Mouse (Mus musculus) spleen, adult 2 months (tissue): ENCODE data around the gene Raver2. TPM values are rescaled to one million over a fixed set of nuclear protein-coding genes. Genes with fewer than 3 reads are reported as not detected.

Experiments
- DNase-seq, 2 experiments: peaks; one replicate each; pipeline versions ENCODE4 v3.0.0 to v3.0.0-alpha.2; 2012 to 2021; ENCODE audit warnings: low spot score in 2 of 2, low read depth in 1 of 2
- H3K27ac ChIP-seq: fragments of 200-500 bp; 2 replicates; pipeline ENCODE4 v1.5.1; 2012; ENCODE audit warnings: low read length, inconsistent platforms; ENCODE audit not compliant: insufficient read depth
- H3K27me3 ChIP-seq: fragments of 200-500 bp; 2 replicates; pipeline ENCODE4 v1.6.1; 2012; ENCODE audit warnings: mild to moderate bottlenecking, moderate library complexity, low read length, inconsistent platforms; ENCODE audit not compliant: control insufficient read depth, insufficient read depth
- H3K36me3 ChIP-seq: fragments of 200-500 bp; 2 replicates; pipeline ENCODE4 v1.6.1; 2012; ENCODE audit warnings: mild to moderate bottlenecking, low read length, inconsistent platforms; ENCODE audit not compliant: control insufficient read depth, insufficient read depth
- H3K4me1 ChIP-seq: fragments of 200-500 bp; 2 replicates; pipeline ENCODE4 v1.6.1; 2011; ENCODE audit warnings: inconsistent platforms; ENCODE audit not compliant: control insufficient read depth, insufficient read depth, insufficient read length
- H3K4me3 ChIP-seq: fragments of 200-500 bp; 2 replicates; pipeline ENCODE4 v1.5.1; 2011; ENCODE audit warnings: mild to moderate bottlenecking, inconsistent platforms; ENCODE audit not compliant: insufficient read depth, insufficient read length; ENCODE audit errors: extremely low read depth
- CTCF ChIP-seq: fragments of 200-500 bp; IDR thresholded peaks from 2 replicates; pipeline ENCODE4 v1.5.1; 2011; ENCODE audit warnings: mild to moderate bottlenecking, inconsistent platforms; ENCODE audit not compliant: insufficient read depth, insufficient read length, insufficient replicate concordance; ENCODE audit errors: extremely low read depth
- POLR2A ChIP-seq: fragments of 200-500 bp; IDR thresholded peaks from 2 replicates; pipeline ENCODE4 v1.6.1; 2011; ENCODE audit warnings: low read depth, low read length, inconsistent platforms
- WGBS: fragments of 180-500 bp; shearing (Covaris S2); methylation state at CpG from one replicate; pipeline ENCODE4 v1.1.7; 2018; 5-methylcytosine and 5-hydroxymethylcytosine counted together
- polyA plus RNA-seq: library from polyadenylated mRNA; depleted of rRNA; stranded (reverse); fragments of >200 nt; gene quantifications from 2 replicates; pipeline ENCODE4 v1.2.3, GENCODE M21; 2012

The Raver2 gene
- polyA plus RNA-seq, 1 experiment: 1.8 TPM

- Histone ChIP-seq H3K27me3 (no peaks in the 10 kb centered on the region), H3K4me3 (no peak overlapping the region), H3K27ac (no peak overlapping the region), H3K4me1 (peaks cover 23% of the 10 kb centered on the region), H3K36me3 (peaks cover 34% of the 10 kb centered on the region)
- no peak for DNase-seq
- TF ChIP-seq CTCF: no peak
- no peak for TF ChIP-seq POLR2A
- WGBS: 93% methylated on average over 5 of the region's 5 CpGs
These were observed 111.9 kb downstream of the Raver2 start for GRCm38 (mm10) chr4:101180681-101181080.

- DNase-seq: peak; percentile 58 to 60
- WGBS: 3% methylated on average over 9 of the region's 9 CpGs
- H3K4me3 ChIP-seq: peak overlapping the region; percentile 52; the same call in 1 of the 2 replicates
- peaks cover 25% of the 10 kb centered on the region for H3K36me3 ChIP-seq
- TF ChIP-seq POLR2A (no peak; the same call in 1 of the 2 replicates), CTCF (no peak)
- H3K27ac ChIP-seq: peak overlapping the region; percentile 96
- peaks cover 36% of the 10 kb centered on the region for H3K4me1 ChIP-seq
- H3K27me3 ChIP-seq: no peaks in the 10 kb centered on the region
These were observed 113.8 kb downstream of the Raver2 start for GRCm38 (mm10) chr4:101182603-101183011.

GRCm38 (mm10) chr4:101185216-101185615, 116.4 kb downstream of the Raver2 start:
- H3K27ac ChIP-seq: peak overlapping the region; percentile 88
- DNase-seq: peak in 1 of 2 experiments; percentile 37
- no peak overlapping the region for H3K4me3 ChIP-seq
- WGBS: 12% methylated on average over 3 of the region's 3 CpGs
- TF ChIP-seq CTCF: no peak
- TF ChIP-seq POLR2A: no peak
- H3K27me3 ChIP-seq: no peaks in the 10 kb centered on the region
- peaks cover 39% of the 10 kb centered on the region for H3K4me1 ChIP-seq
- peaks cover 25% of the 10 kb centered on the region for H3K36me3 ChIP-seq

DNA sequence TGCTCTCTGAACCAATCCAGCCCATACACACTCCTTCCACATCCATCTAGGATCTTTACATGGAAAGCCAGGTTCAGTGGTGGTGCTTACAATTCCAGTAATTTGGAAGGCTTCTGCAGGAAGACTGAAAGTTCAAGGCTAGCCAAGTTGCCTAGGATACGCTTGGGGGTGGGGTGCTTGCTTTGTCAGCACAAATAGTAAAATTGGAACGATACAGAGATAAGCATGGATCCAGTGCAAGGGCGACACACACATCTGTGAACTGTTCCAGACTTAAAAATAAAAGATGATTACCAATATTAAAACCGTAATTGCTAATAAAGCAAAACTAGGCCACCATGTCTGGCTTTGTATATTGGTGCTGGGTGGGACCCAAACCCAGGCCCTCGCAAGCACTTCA, 117.8 kb downstream of the Raver2 start:
- 84% methylated on average over 5 of the region's 5 CpGs for WGBS
- TF ChIP-seq CTCF (no peak), POLR2A (no peak)
- H3K4me1 ChIP-seq: peaks cover 39% of the 10 kb centered on the region
- H3K36me3 ChIP-seq: peaks cover 26% of the 10 kb centered on the region
- no peak overlapping the region for H3K4me3 ChIP-seq
- DNase-seq: no peak
- H3K27me3 ChIP-seq: no peaks in the 10 kb centered on the region
- H3K27ac ChIP-seq: peak overlapping the region; percentile 92

- peak overlapping the region; percentile 79 for H3K27ac ChIP-seq
- peaks cover 25% of the 10 kb centered on the region for H3K36me3 ChIP-seq
- H3K27me3 ChIP-seq: no peaks in the 10 kb centered on the region
- peaks cover 41% of the 10 kb centered on the region for H3K4me1 ChIP-seq
- H3K4me3 ChIP-seq: no peak overlapping the region
- peak; percentile 23 to 68 for DNase-seq
- TF ChIP-seq POLR2A (no peak), CTCF (no peak)
- 45% methylated on average over 4 of the region's 4 CpGs for WGBS
These were observed 118.6 kb downstream of the Raver2 start for GRCm38 (mm10) chr4:101187381-101187780.

GRCm38 (mm10) chr4:101192241-101192976, 123.6 kb downstream of the Raver2 start:
- H3K36me3 ChIP-seq: peaks cover 18% of the 10 kb centered on the region
- peak in 1 of 2 experiments; percentile 60 for DNase-seq
- no peak overlapping the region for H3K4me3 ChIP-seq
- H3K27me3 ChIP-seq: no peaks in the 10 kb centered on the region
- H3K4me1 ChIP-seq: peaks cover 29% of the 10 kb centered on the region
- 48% methylated on average over 5 of the region's 5 CpGs for WGBS
- TF ChIP-seq POLR2A (no peak), CTCF (no peak)
- peak overlapping the region; percentile 75 for H3K27ac ChIP-seq

- H3K4me3 ChIP-seq: no peak overlapping the region
- WGBS: 55% methylated on average over 1 of the region's 1 CpGs
- no peak for DNase-seq
- peaks cover 38% of the 10 kb centered on the region for H3K4me1 ChIP-seq
- H3K36me3 ChIP-seq: peaks cover 11% of the 10 kb centered on the region
- peak overlapping the region; percentile 20; the same call in 1 of the 2 replicates for H3K27ac ChIP-seq
- TF ChIP-seq CTCF (no peak), POLR2A (no peak)
- no peaks in the 10 kb centered on the region for H3K27me3 ChIP-seq
These were observed 125.4 kb downstream of the Raver2 start for GRCm38 (mm10) chr4:101194170-101194569.
